Mouse (Mus musculus): Measurements from ENCODE around the gene Olfr222. TPM values are rescaled to one million over a fixed set of nuclear protein-coding genes. Genes with fewer than 3 reads are reported as not detected.

The Olfr222 gene
- polyA plus RNA-seq, 1 experiment from 2014 or later = not detected

- no peak for ATAC-seq (replicated peaks; ENCODE audit: low FRiP score)
- Histone ChIP-seq H3K36me3 (ENCODE audit: control insufficient read depth, insufficient read depth, low read length) (no peaks in the 10 kb centered on the region), H3K9ac (ENCODE audit: low read length) (no peak overlapping the region), H3K4me2 (ENCODE audit: low read depth, low read length, severe bottlenecking) (no peak overlapping the region), H3K9me3 (ENCODE audit: control insufficient read depth, low read length) (no peaks in the 10 kb centered on the region), H3K4me1 (replicated peaks; ENCODE audit: control insufficient read depth, insufficient read depth, low read length) (no peaks in the 10 kb centered on the region), H3K4me3 (ENCODE audit: low read depth, low read length) (no peak overlapping the region), H3K27ac (ENCODE audit: low read depth, low read length) (no peak overlapping the region), H3K27me3 (ENCODE audit: control insufficient read depth, insufficient read depth, low read length) (no peaks in the 10 kb centered on the region)
- DNase-seq (ENCODE audit: low spot score) = no peak
- WGBS = 75% methylated on average over 3 of the region's 3 CpGs
Measured at GRCm38 (mm10) chr11:59560906-59561305, 15.1 kb downstream of the Olfr222 start.

GRCm38 (mm10) chr11:59554535-59554934 lies 21.5 kb downstream of the Olfr222 start:
- H3K9me3 ChIP-seq (ENCODE audit: control insufficient read depth, low read length) = no peaks in the 10 kb centered on the region

GRCm38 (mm10) chr11:59554127-59554526 lies 21.9 kb downstream of the Olfr222 start:
- H3K36me3 ChIP-seq (ENCODE audit: control insufficient read depth, insufficient read depth, low read length) = no peaks in the 10 kb centered on the region
- WGBS = 93% methylated on average over 11 of the region's 11 CpGs

More at GRCm38 (mm10) chr11:59554535-59554934, 21.5 kb downstream of the Olfr222 start:
- H3K9ac ChIP-seq (ENCODE audit: low read length) = no peak overlapping the region
- H3K27me3 ChIP-seq (ENCODE audit: control insufficient read depth, insufficient read depth, low read length) = no peaks in the 10 kb centered on the region
- H3K27ac ChIP-seq (ENCODE audit: low read depth, low read length) = no peak overlapping the region
- no peak for ATAC-seq (replicated peaks; ENCODE audit: low FRiP score)
- H3K4me1 ChIP-seq (replicated peaks; ENCODE audit: control insufficient read depth, insufficient read depth, low read length) = no peaks in the 10 kb centered on the region
- no peak overlapping the region for H3K4me3 ChIP-seq (ENCODE audit: low read depth, low read length)
- WGBS = 79% methylated on average over 8 of the region's 8 CpGs
- no peaks in the 10 kb centered on the region for H3K36me3 ChIP-seq (ENCODE audit: control insufficient read depth, insufficient read depth, low read length)
- H3K4me2 ChIP-seq (ENCODE audit: low read depth, low read length, severe bottlenecking) = no peak overlapping the region
- no peak for DNase-seq (ENCODE audit: low spot score)

GRCm38 (mm10) chr11:59544005-59544404 lies 32.0 kb downstream of the Olfr222 start:
- ATAC-seq (replicated peaks; ENCODE audit: low FRiP score) (no peak), DNase-seq (ENCODE audit: low spot score) (no peak)
- 89% methylated on average over 9 of the region's 9 CpGs for WGBS
- Histone ChIP-seq H3K9ac (ENCODE audit: low read length) (no peak overlapping the region), H3K27me3 (ENCODE audit: control insufficient read depth, insufficient read depth, low read length) (no peaks in the 10 kb centered on the region), H3K9me3 (ENCODE audit: control insufficient read depth, low read length) (no peaks in the 10 kb centered on the region), H3K4me3 (ENCODE audit: low read depth, low read length) (no peak overlapping the region), H3K4me2 (ENCODE audit: low read depth, low read length, severe bottlenecking) (no peak overlapping the region), H3K36me3 (ENCODE audit: control insufficient read depth, insufficient read depth, low read length) (no peaks in the 10 kb centered on the region), H3K4me1 (replicated peaks; ENCODE audit: control insufficient read depth, insufficient read depth, low read length) (no peaks in the 10 kb centered on the region), H3K27ac (ENCODE audit: low read depth, low read length) (no peak overlapping the region)

More at GRCm38 (mm10) chr11:59554127-59554526, 21.9 kb downstream of the Olfr222 start:
- Histone ChIP-seq H3K27me3 (ENCODE audit: control insufficient read depth, insufficient read depth, low read length) (no peaks in the 10 kb centered on the region), H3K27ac (ENCODE audit: low read depth, low read length) (no peak overlapping the region), H3K9ac (ENCODE audit: low read length) (no peak overlapping the region), H3K4me2 (ENCODE audit: low read depth, low read length, severe bottlenecking) (no peak overlapping the region), H3K4me1 (replicated peaks; ENCODE audit: control insufficient read depth, insufficient read depth, low read length) (no peaks in the 10 kb centered on the region), H3K9me3 (ENCODE audit: control insufficient read depth, low read length) (no peaks in the 10 kb centered on the region), H3K4me3 (ENCODE audit: low read depth, low read length) (no peak overlapping the region)
- no peak for ATAC-seq (replicated peaks; ENCODE audit: low FRiP score)
- DNase-seq (ENCODE audit: low spot score) = no peak

GRCm38 (mm10) chr11:59543376-59543775 lies 32.7 kb downstream of the Olfr222 start:
- H3K4me1 ChIP-seq (replicated peaks; ENCODE audit: control insufficient read depth, insufficient read depth, low read length) = no peaks in the 10 kb centered on the region
- no peak overlapping the region for H3K9ac ChIP-seq (ENCODE audit: low read length)
- no peaks in the 10 kb centered on the region for H3K27me3 ChIP-seq (ENCODE audit: control insufficient read depth, insufficient read depth, low read length)
- H3K4me2 ChIP-seq (ENCODE audit: low read depth, low read length, severe bottlenecking) = no peak overlapping the region
- 87% methylated on average over 3 of the region's 3 CpGs for WGBS
- ATAC-seq (replicated peaks; ENCODE audit: low FRiP score) (no peak), DNase-seq (ENCODE audit: low spot score) (no peak)
- H3K27ac ChIP-seq (ENCODE audit: low read depth, low read length) = no peak overlapping the region
- no peaks in the 10 kb centered on the region for H3K9me3 ChIP-seq (ENCODE audit: control insufficient read depth, low read length)
- H3K36me3 ChIP-seq (ENCODE audit: control insufficient read depth, insufficient read depth, low read length) = no peaks in the 10 kb centered on the region
- no peak overlapping the region for H3K4me3 ChIP-seq (ENCODE audit: low read depth, low read length)

- H3K4me1 ChIP-seq (replicated peaks; ENCODE audit: control insufficient read depth, insufficient read depth, low read length) = no peaks in the 10 kb centered on the region
- H3K9ac ChIP-seq (ENCODE audit: low read length) = no peak overlapping the region
- H3K4me3 ChIP-seq (ENCODE audit: low read depth, low read length) = no peak overlapping the region
- ATAC-seq (replicated peaks; ENCODE audit: low FRiP score) = no peak
- no peaks in the 10 kb centered on the region for H3K36me3 ChIP-seq (ENCODE audit: control insufficient read depth, insufficient read depth, low read length)
- no peaks in the 10 kb centered on the region for H3K27me3 ChIP-seq (ENCODE audit: control insufficient read depth, insufficient read depth, low read length)
- no peaks in the 10 kb centered on the region for H3K9me3 ChIP-seq (ENCODE audit: control insufficient read depth, low read length)
- no peak overlapping the region for H3K4me2 ChIP-seq (ENCODE audit: low read depth, low read length, severe bottlenecking)
- no peak for DNase-seq (ENCODE audit: low spot score)
- 82% methylated on average over 6 of the region's 6 CpGs for WGBS
- no peak overlapping the region for H3K27ac ChIP-seq (ENCODE audit: low read depth, low read length)
Measured at GRCm38 (mm10) chr11:59542442-59542841, 33.6 kb downstream of the Olfr222 start.

- DNase-seq (ENCODE audit: low spot score) (no peak), ATAC-seq (replicated peaks; ENCODE audit: low FRiP score) (no peak)
- Histone ChIP-seq H3K9me3 (ENCODE audit: control insufficient read depth, low read length) (no peaks in the 10 kb centered on the region), H3K4me3 (ENCODE audit: low read depth, low read length) (no peak within 1 kb of the TSS), H3K27ac (ENCODE audit: low read depth, low read length) (no peak within 1 kb of the TSS), H3K27me3 (ENCODE audit: control insufficient read depth, insufficient read depth, low read length) (no peaks in the 10 kb centered on the region), H3K36me3 (ENCODE audit: control insufficient read depth, insufficient read depth, low read length) (no peaks in the 10 kb centered on the region), H3K9ac (ENCODE audit: low read length) (no peak within 1 kb of the TSS), H3K4me2 (ENCODE audit: low read depth, low read length, severe bottlenecking) (no peak within 1 kb of the TSS), H3K4me1 (replicated peaks; ENCODE audit: control insufficient read depth, insufficient read depth, low read length) (no peaks in the 10 kb centered on the region)
- 43% methylated on average over 3 of the region's 3 CpGs for WGBS
Measured at GRCm38 (mm10) chr11:59541324-59541723, 34.7 kb downstream of the Olfr222 start, which contains the start of gene Nlrp3. Gene Nlrp3 (plus strand): TSS chr11:59541568.

- Histone ChIP-seq H3K36me3 (ENCODE audit: control insufficient read depth, insufficient read depth, low read length) (no peaks in the 10 kb centered on the region), H3K27me3 (ENCODE audit: control insufficient read depth, insufficient read depth, low read length) (no peaks in the 10 kb centered on the region), H3K27ac (ENCODE audit: low read depth, low read length) (no peak overlapping the region), H3K9me3 (ENCODE audit: control insufficient read depth, low read length) (no peaks in the 10 kb centered on the region), H3K4me3 (ENCODE audit: low read depth, low read length) (no peak overlapping the region), H3K9ac (ENCODE audit: low read length) (no peak overlapping the region), H3K4me2 (ENCODE audit: low read depth, low read length, severe bottlenecking) (no peak overlapping the region), H3K4me1 (replicated peaks; ENCODE audit: control insufficient read depth, insufficient read depth, low read length) (no peaks in the 10 kb centered on the region)
- ATAC-seq (replicated peaks; ENCODE audit: low FRiP score) = no peak
- WGBS = 77% methylated on average over 3 of the region's 3 CpGs
- DNase-seq (ENCODE audit: low spot score) = no peak
Measured at GRCm38 (mm10) chr11:59540123-59540522, 35.9 kb downstream of the Olfr222 start.

- Histone ChIP-seq H3K4me2 (ENCODE audit: low read depth, low read length, severe bottlenecking) (no peak overlapping the region), H3K9me3 (ENCODE audit: control insufficient read depth, low read length) (no peaks in the 10 kb centered on the region), H3K4me1 (replicated peaks; ENCODE audit: control insufficient read depth, insufficient read depth, low read length) (no peaks in the 10 kb centered on the region), H3K9ac (ENCODE audit: low read length) (no peak overlapping the region), H3K27ac (ENCODE audit: low read depth, low read length) (no peak overlapping the region), H3K4me3 (ENCODE audit: low read depth, low read length) (no peak overlapping the region), H3K27me3 (ENCODE audit: control insufficient read depth, insufficient read depth, low read length) (no peaks in the 10 kb centered on the region), H3K36me3 (ENCODE audit: control insufficient read depth, insufficient read depth, low read length) (no peaks in the 10 kb centered on the region)
- DNase-seq (ENCODE audit: low spot score) (no peak), ATAC-seq (replicated peaks; ENCODE audit: low FRiP score) (no peak)
- WGBS = 49% methylated on average over 11 of the region's 11 CpGs
Measured at GRCm38 (mm10) chr11:59538387-59538786, 37.6 kb downstream of the Olfr222 start.

All from forebrain, embryonic 11.5 days (tissue).